Mouse (Mus musculus): ENCODE measurements around the gene Cidec. TPM values are rescaled to one million over a fixed set of nuclear protein-coding genes. Genes with fewer than 3 reads are reported as not detected.

The Cidec gene
- polyA plus RNA-seq, 1 experiment: not detected

DNA sequence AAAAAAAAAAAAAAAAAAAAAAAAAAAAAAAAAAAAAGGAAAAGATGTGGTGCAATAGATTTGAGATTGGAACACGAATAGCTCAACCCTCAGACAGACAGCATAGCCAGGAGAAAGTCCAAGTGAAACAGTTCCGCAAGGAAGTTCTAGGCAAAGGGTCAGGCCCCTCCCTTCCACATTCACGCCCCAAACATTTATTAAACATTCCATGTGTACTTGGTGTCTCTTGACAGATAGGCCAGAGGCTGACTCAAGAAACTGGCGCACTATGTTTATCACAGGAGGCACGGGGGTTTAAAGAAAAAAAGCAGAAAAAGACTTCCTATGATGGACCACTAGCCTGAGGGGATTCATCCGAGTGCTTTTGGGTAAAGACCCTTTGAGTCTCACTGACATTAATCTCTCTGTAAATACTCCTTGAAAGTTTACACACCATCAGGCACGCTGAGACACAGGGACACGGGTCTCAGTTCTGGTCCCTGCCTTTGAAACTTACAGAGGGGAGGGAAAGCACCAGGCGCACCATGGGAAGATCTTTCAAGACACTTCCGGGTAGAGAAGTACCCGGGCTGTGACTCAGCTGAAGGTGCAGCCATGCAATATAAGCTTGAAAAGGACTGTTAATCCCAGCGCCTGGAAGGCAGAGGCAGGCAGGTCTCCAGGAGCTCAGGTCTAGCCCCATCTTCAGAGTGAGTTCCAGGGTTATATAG lies 3.3 kb upstream of the Cidec start:
- Histone ChIP-seq H3K4me3 (replicated peaks) (no peak overlapping the region), H3K9me3 (ENCODE audit: control insufficient read depth, low read length) (no peaks in the 10 kb centered on the region), H3K27me3 (ENCODE audit: control insufficient read depth) (no peaks in the 10 kb centered on the region), H3K36me3 (ENCODE audit: control insufficient read depth) (no peaks in the 10 kb centered on the region), H3K4me1 (ENCODE audit: control insufficient read depth) (peaks cover 19% of the 10 kb centered on the region)
- TF ChIP-seq GATA1 (IDR thresholded peaks at IDR 0.05; ENCODE audit: low read length) (no peak), TAL1 (IDR thresholded peaks at IDR 0.05; ENCODE audit: low read length) (no peak; the same call in 2 of the 3 replicates)

DNA sequence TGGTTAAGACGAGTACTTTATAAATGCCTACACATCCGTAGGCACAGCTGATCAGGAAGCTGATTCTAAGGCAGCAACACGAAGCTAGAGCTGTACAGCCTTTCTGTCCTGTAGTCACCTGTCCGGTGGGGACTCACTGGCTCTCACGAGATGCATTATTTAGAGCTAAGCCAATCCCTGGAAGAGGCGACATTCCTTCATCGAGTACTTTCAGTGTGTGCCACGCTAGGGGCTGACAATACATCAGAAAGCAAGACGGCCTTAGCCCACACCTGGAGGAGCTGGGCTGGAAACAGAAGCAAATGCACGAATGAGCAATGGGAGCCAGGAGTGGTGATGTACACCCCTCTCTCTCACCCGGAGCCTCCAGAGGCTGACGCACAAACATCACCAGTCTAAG lies 1.6 kb upstream of the Cidec start:
- peaks cover 6% of the 10 kb centered on the region for H3K4me1 ChIP-seq (ENCODE audit: control insufficient read depth)
- no peaks in the 10 kb centered on the region for H3K36me3 ChIP-seq (ENCODE audit: control insufficient read depth)
- H3K9me3 ChIP-seq (ENCODE audit: control insufficient read depth, low read length): no peaks in the 10 kb centered on the region
- H3K27me3 ChIP-seq (ENCODE audit: control insufficient read depth): no peaks in the 10 kb centered on the region
- H3K4me3 ChIP-seq (replicated peaks): no peak overlapping the region
- no peak for TF ChIP-seq GATA1 (IDR thresholded peaks at IDR 0.05; ENCODE audit: low read length)
- no peak for TF ChIP-seq TAL1 (IDR thresholded peaks at IDR 0.05; ENCODE audit: low read length)

GRCm38 (mm10) chr6:113434691-113435090 lies 869 bp downstream of the Cidec start:
- no peak overlapping the region for H3K4me3 ChIP-seq (replicated peaks)
- no peaks in the 10 kb centered on the region for H3K27me3 ChIP-seq (ENCODE audit: control insufficient read depth)
- no peaks in the 10 kb centered on the region for H3K4me1 ChIP-seq (ENCODE audit: control insufficient read depth)
- no peaks in the 10 kb centered on the region for H3K36me3 ChIP-seq (ENCODE audit: control insufficient read depth)
- H3K9me3 ChIP-seq (ENCODE audit: control insufficient read depth, low read length): no peaks in the 10 kb centered on the region
- TF ChIP-seq TAL1 (IDR thresholded peaks at IDR 0.05; ENCODE audit: low read length) (no peak), GATA1 (IDR thresholded peaks at IDR 0.05; ENCODE audit: low read length) (no peak)

GRCm38 (mm10) chr6:113433661-113434060 lies 1.9 kb downstream of the Cidec start:
- H3K27me3 ChIP-seq (ENCODE audit: control insufficient read depth): no peaks in the 10 kb centered on the region

DNA sequence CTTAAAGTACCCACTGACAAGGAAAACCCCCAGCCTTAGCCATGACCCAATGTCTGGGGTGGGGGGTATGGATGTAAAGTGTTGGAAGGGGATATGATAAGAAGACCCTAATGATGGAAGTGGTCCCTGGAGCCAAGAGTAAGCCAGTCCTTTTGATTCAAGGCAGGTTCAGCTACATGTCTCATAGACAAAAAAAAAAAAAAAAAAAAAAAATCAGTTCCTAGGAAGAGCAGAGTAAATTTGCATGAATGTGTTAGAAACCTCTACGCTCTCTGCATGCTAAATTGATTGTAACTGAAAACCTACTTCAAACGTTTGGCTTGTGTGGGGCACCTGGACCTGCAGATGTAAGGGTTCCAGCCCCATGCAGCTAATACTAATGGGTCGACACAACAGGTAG lies 3.8 kb downstream of the Cidec start:
- H3K9me3 ChIP-seq (ENCODE audit: control insufficient read depth, low read length): peaks cover 3% of the 10 kb centered on the region
- TF ChIP-seq TAL1 (IDR thresholded peaks at IDR 0.05; ENCODE audit: low read length): no peak
- no peak for TF ChIP-seq GATA1 (IDR thresholded peaks at IDR 0.05; ENCODE audit: low read length)
- no peak overlapping the region for H3K4me3 ChIP-seq (replicated peaks)
- no peaks in the 10 kb centered on the region for H3K27me3 ChIP-seq (ENCODE audit: control insufficient read depth)
- no peaks in the 10 kb centered on the region for H3K36me3 ChIP-seq (ENCODE audit: control insufficient read depth)
- no peaks in the 10 kb centered on the region for H3K4me1 ChIP-seq (ENCODE audit: control insufficient read depth)

More at GRCm38 (mm10) chr6:113433661-113434060, 1.9 kb downstream of the Cidec start:
- H3K9me3 ChIP-seq (ENCODE audit: control insufficient read depth, low read length): no peaks in the 10 kb centered on the region
- H3K4me1 ChIP-seq (ENCODE audit: control insufficient read depth): no peaks in the 10 kb centered on the region
- TF ChIP-seq TAL1 (IDR thresholded peaks at IDR 0.05; ENCODE audit: low read length) (no peak), GATA1 (IDR thresholded peaks at IDR 0.05; ENCODE audit: low read length) (no peak)
- no peak overlapping the region for H3K4me3 ChIP-seq (replicated peaks)
- H3K36me3 ChIP-seq (ENCODE audit: control insufficient read depth): no peaks in the 10 kb centered on the region

GRCm38 (mm10) chr6:113430846-113431245 lies 4.7 kb downstream of the Cidec start:
- Histone ChIP-seq H3K27me3 (ENCODE audit: control insufficient read depth) (no peaks in the 10 kb centered on the region), H3K4me1 (ENCODE audit: control insufficient read depth) (no peaks in the 10 kb centered on the region), H3K36me3 (ENCODE audit: control insufficient read depth) (no peaks in the 10 kb centered on the region), H3K4me3 (replicated peaks) (no peak overlapping the region), H3K9me3 (ENCODE audit: control insufficient read depth, low read length) (peaks cover 3% of the 10 kb centered on the region)
- TF ChIP-seq TAL1 (IDR thresholded peaks at IDR 0.05; ENCODE audit: low read length) (no peak), GATA1 (IDR thresholded peaks at IDR 0.05; ENCODE audit: low read length) (no peak)

DNA sequence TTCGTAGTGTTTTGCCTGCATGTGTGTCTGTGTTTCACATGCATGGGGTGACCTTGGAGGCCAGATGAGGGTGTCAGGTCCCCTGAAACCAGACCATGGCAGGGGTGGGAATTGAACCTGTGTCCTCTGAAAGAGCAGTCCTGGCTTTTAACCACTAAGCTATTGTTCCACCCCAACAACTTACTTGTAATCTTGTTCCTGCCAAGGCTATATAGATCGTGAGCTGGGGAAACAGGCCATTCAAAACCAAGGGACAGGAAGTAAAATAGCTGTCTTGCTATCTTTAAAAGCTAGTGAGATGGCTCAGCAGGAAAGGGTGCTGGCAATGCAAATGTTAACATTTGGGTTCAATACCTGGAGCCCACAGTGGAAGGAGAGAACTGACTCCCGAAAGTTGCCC lies 5.6 kb downstream of the Cidec start:
- Histone ChIP-seq H3K9me3 (ENCODE audit: control insufficient read depth, low read length) (peaks cover 3% of the 10 kb centered on the region), H3K4me3 (replicated peaks) (no peak overlapping the region), H3K27me3 (ENCODE audit: control insufficient read depth) (peaks cover 3% of the 10 kb centered on the region; the same call in 1 of the 2 replicates), H3K4me1 (ENCODE audit: control insufficient read depth) (no peaks in the 10 kb centered on the region), H3K36me3 (ENCODE audit: control insufficient read depth) (no peaks in the 10 kb centered on the region)
- TF ChIP-seq TAL1 (IDR thresholded peaks at IDR 0.05; ENCODE audit: low read length): no peak
- TF ChIP-seq GATA1 (IDR thresholded peaks at IDR 0.05; ENCODE audit: low read length): no peak

DNA sequence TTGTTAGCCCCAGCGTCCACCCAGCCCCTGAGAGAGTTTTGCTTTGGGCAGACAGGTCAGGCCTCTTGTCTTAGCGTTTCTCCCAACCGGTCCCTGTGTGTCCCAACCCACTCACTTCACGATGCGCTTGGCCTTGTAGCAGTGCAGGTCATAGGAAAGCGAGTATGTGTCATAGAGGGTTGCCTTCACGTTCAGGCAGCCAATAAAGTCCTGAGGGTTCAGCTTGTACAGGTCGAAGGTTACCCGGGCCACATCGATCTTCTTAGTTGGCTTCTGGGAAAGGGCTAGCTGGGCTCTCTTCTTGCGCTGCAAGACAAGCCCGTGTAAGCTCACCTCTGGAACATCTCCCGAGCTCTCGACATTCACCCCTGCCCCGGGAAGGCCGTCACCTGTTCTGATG lies 7.6 kb downstream of the Cidec start:
- Histone ChIP-seq H3K36me3 (ENCODE audit: control insufficient read depth) (no peaks in the 10 kb centered on the region), H3K4me3 (replicated peaks) (no peak overlapping the region), H3K27me3 (ENCODE audit: control insufficient read depth) (peaks cover 3% of the 10 kb centered on the region; the same call in 1 of the 2 replicates), H3K4me1 (ENCODE audit: control insufficient read depth) (no peaks in the 10 kb centered on the region), H3K9me3 (ENCODE audit: control insufficient read depth, low read length) (peaks cover 3% of the 10 kb centered on the region)
- TF ChIP-seq TAL1 (IDR thresholded peaks at IDR 0.05; ENCODE audit: low read length): no peak
- no peak for TF ChIP-seq GATA1 (IDR thresholded peaks at IDR 0.05; ENCODE audit: low read length)

DNA sequence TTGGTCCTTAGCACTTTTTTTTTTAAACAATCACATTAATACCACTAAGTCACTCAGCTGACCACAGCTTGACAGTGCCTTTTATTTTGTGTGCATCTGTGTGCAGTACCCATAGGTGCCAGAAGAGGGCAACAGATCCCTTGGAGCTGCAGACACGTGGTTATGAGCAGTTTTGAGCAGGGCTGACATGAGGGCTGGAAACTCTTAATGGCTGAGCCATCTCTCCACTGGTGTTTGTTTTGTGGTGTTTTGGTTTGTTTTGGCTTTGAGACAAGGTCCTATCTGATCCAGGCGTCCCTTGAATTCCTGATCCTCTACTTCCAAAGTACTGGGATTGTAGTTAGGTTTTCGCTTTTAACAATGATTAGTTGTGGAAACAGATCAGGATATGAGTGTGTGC lies 8.2 kb downstream of the Cidec start:
- Histone ChIP-seq H3K4me1 (ENCODE audit: control insufficient read depth) (no peaks in the 10 kb centered on the region), H3K27me3 (ENCODE audit: control insufficient read depth) (peaks cover 3% of the 10 kb centered on the region; the same call in 1 of the 2 replicates), H3K9me3 (ENCODE audit: control insufficient read depth, low read length) (peaks cover 3% of the 10 kb centered on the region), H3K4me3 (replicated peaks) (no peak overlapping the region), H3K36me3 (ENCODE audit: control insufficient read depth) (no peaks in the 10 kb centered on the region)
- TF ChIP-seq TAL1 (IDR thresholded peaks at IDR 0.05; ENCODE audit: low read length) (no peak), GATA1 (IDR thresholded peaks at IDR 0.05; ENCODE audit: low read length) (no peak)

Measured in erythroblast, embryonic 14.5 days (primary cell).